Mouse (Mus musculus): ENCODE measurements around the gene Zyg11b.

Gene Zyg11b

GRCm38 (mm10) chr4:108196277-108196855 is 104.5 kb downstream of the Zyg11b start:
- no peak for DNase-seq (ENCODE audit: low spot score in 2 of 2)

- DNase-seq (ENCODE audit: low spot score in 2 of 2): no peak
These were observed 108.0 kb downstream of the Zyg11b start for GRCm38 (mm10) chr4:108192821-108193323.

- no peak for DNase-seq (ENCODE audit: low spot score in 2 of 2)
These were observed 118.6 kb downstream of the Zyg11b start for GRCm38 (mm10) chr4:108182278-108182677.

Data from spleen, postnatal 14 days (tissue).